Mouse (Mus musculus) erythroblast, embryonic 14.5 days (primary cell): ENCODE measurements around the gene Med15. TPM values are rescaled to one million over a fixed set of nuclear protein-coding genes. Genes with fewer than 3 reads are reported as not detected.
"Not testable (repeated sequence)": the region's sequence is repeated elsewhere in the genome, so short reads cannot be mapped to it uniquely, and the experiment has no call there.

Experiments used
- H3K27me3 ChIP-seq: 2 replicates; pipeline ENCODE4 v1.6.1; 2012; ENCODE audit warnings: inconsistent platforms; ENCODE audit not compliant: control insufficient read depth
- H3K36me3 ChIP-seq: 2 replicates; pipeline ENCODE4 v1.6.1; 2012; ENCODE audit warnings: mild to moderate bottlenecking, inconsistent platforms; ENCODE audit not compliant: control insufficient read depth
- H3K4me1 ChIP-seq: 2 replicates; pipeline ENCODE4 v1.6.1; 2012; ENCODE audit warnings: inconsistent platforms; ENCODE audit not compliant: control insufficient read depth
- H3K4me3 ChIP-seq: replicated peaks from 2 replicates; pipeline ENCODE3; 2012; ENCODE audit warnings: moderate library complexity, mild to moderate bottlenecking, inconsistent platforms
- H3K9me3 ChIP-seq: 2 replicates; pipeline ENCODE4 v1.6.1; 2012; ENCODE audit warnings: low read length, inconsistent platforms, mixed read lengths; ENCODE audit not compliant: control insufficient read depth
- GATA1 ChIP-seq: IDR thresholded peaks from 2 replicates; pipeline ENCODE4 v1.6.1; 2012; ENCODE audit warnings: low read length, inconsistent platforms, mixed read lengths
- TAL1 ChIP-seq: IDR thresholded peaks from 3 replicates; pipeline ENCODE4 v1.6.1; 2012; ENCODE audit warnings: low read length, inconsistent platforms, mixed read lengths
- polyA plus RNA-seq: library from polyadenylated mRNA; stranded (reverse); fragments of >175 nt; gene quantifications from 2 replicates; pipeline ENCODE4 v1.2.3, GENCODE M21; 2012

Med15 gene
- polyA plus RNA-seq, 1 experiment, result 7.7 TPM

GRCm38 (mm10) chr16:17740080-17740479 lies 7.4 kb upstream of the Med15 start:
- H3K36me3 ChIP-seq, result no peaks in the 10 kb centered on the region
- H3K4me1 ChIP-seq, result peaks cover 3% of the 10 kb centered on the region
- no peak overlapping the region for H3K4me3 ChIP-seq
- H3K9me3 ChIP-seq, result no peaks in the 10 kb centered on the region
- peaks cover 17% of the 10 kb centered on the region for H3K27me3 ChIP-seq
- TF ChIP-seq GATA1 (no peak), TAL1 (no peak)

GRCm38 (mm10) chr16:17736156-17736555 lies 3.5 kb upstream of the Med15 start:
- Histone ChIP-seq H3K36me3 (no peaks in the 10 kb centered on the region), H3K27me3 (peaks cover 46% of the 10 kb centered on the region), H3K9me3 (no peaks in the 10 kb centered on the region), H3K4me1 (peaks cover 3% of the 10 kb centered on the region), H3K4me3 (no peak overlapping the region)
- no peak for TF ChIP-seq TAL1
- no peak for TF ChIP-seq GATA1

GRCm38 (mm10) chr16:17734872-17735271 lies 2.2 kb upstream of the Med15 start:
- H3K4me3 ChIP-seq, H3K36me3 ChIP-seq, H3K9me3 ChIP-seq, H3K4me1 ChIP-seq: not testable (repeated sequence)
- peaks cover 44% of the 10 kb centered on the region for H3K27me3 ChIP-seq

- Histone ChIP-seq H3K4me3 (no peak overlapping the region), H3K9me3 (no peaks in the 10 kb centered on the region), H3K36me3 (no peaks in the 10 kb centered on the region), H3K4me1 (no peaks in the 10 kb centered on the region), H3K27me3 (peaks cover 44% of the 10 kb centered on the region)
- no peak for TF ChIP-seq GATA1
- no peak for TF ChIP-seq TAL1
Measured at GRCm38 (mm10) chr16:17733646-17734045, 955 bp upstream of the Med15 start.

GRCm38 (mm10) chr16:17732431-17732830 lies 260 bp downstream of the Med15 start:
- Histone ChIP-seq H3K9me3 (no peaks in the 10 kb centered on the region), H3K36me3 (no peaks in the 10 kb centered on the region), H3K4me1 (peaks cover 3% of the 10 kb centered on the region), H3K27me3 (peaks cover 42% of the 10 kb centered on the region), H3K4me3 (no peak overlapping the region)
- no peak for TF ChIP-seq GATA1
- TF ChIP-seq TAL1, result no peak

- Histone ChIP-seq H3K9me3 (no peaks in the 10 kb centered on the region), H3K4me3 (no peak overlapping the region), H3K27me3 (peaks cover 40% of the 10 kb centered on the region), H3K36me3 (no peaks in the 10 kb centered on the region), H3K4me1 (peaks cover 5% of the 10 kb centered on the region)
- TF ChIP-seq TAL1, result no peak
- TF ChIP-seq GATA1, result no peak
Measured at GRCm38 (mm10) chr16:17732021-17732420, 670 bp downstream of the Med15 start.

GRCm38 (mm10) chr16:17729974-17730373 lies 2.7 kb downstream of the Med15 start:
- Histone ChIP-seq H3K4me3 (no peak overlapping the region), H3K9me3 (no peaks in the 10 kb centered on the region), H3K4me1 (peaks cover 12% of the 10 kb centered on the region), H3K36me3 (no peaks in the 10 kb centered on the region), H3K27me3 (peaks cover 29% of the 10 kb centered on the region)
- TF ChIP-seq GATA1, result no peak
- no peak for TF ChIP-seq TAL1

- Histone ChIP-seq H3K27me3 (peaks cover 4% of the 10 kb centered on the region), H3K4me1 (peaks cover 15% of the 10 kb centered on the region), H3K36me3 (no peaks in the 10 kb centered on the region), H3K4me3 (peak overlapping the region; percentile 8), H3K9me3 (no peaks in the 10 kb centered on the region)
- TF ChIP-seq TAL1 (no peak), GATA1 (no peak)
Measured at GRCm38 (mm10) chr16:17727179-17727861, 5.4 kb downstream of the Med15 start.

GRCm38 (mm10) chr16:17724448-17724847 lies 8.2 kb downstream of the Med15 start:
- Histone ChIP-seq H3K4me3 (no peak overlapping the region), H3K36me3 (peaks cover 11% of the 10 kb centered on the region), H3K9me3 (no peaks in the 10 kb centered on the region), H3K27me3 (no peaks in the 10 kb centered on the region), H3K4me1 (peaks cover 32% of the 10 kb centered on the region)
- TF ChIP-seq TAL1, result peak; percentile 31; the same call in 1 of the 3 replicates
- no peak for TF ChIP-seq GATA1

- Histone ChIP-seq H3K4me1 (peaks cover 32% of the 10 kb centered on the region), H3K36me3 (peaks cover 12% of the 10 kb centered on the region), H3K27me3 (no peaks in the 10 kb centered on the region), H3K9me3 (no peaks in the 10 kb centered on the region), H3K4me3 (peak overlapping the region; percentile 99)
- no peak for TF ChIP-seq GATA1
- TF ChIP-seq TAL1, result no peak
Measured at GRCm38 (mm10) chr16:17723325-17723626, 9.4 kb downstream of the Med15 start.
